Mouse (Mus musculus): ENCODE measurements around the gene Clec2l.

Gene Clec2l

DNA sequence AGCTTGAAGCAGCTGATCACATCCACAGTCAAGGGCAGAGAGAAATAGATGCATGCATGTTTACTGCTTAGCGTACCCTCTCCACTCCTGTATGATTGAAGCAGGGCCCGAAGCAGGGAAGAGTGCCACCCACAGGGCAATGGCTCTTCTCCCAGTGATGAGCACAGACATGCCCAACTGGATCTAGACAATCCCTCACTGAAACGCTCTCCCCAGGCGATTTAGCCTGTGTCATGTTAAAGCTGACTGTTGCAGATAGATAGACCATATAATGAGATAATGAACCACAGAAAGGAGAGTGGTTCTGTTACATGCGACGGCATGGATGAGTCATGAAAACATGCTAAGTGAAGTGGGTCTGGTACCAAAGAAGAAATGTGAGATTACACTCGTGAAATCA is 8.4 kb downstream of the Clec2l start:
- no peak for DNase-seq (ENCODE audit: low read depth)

DNA sequence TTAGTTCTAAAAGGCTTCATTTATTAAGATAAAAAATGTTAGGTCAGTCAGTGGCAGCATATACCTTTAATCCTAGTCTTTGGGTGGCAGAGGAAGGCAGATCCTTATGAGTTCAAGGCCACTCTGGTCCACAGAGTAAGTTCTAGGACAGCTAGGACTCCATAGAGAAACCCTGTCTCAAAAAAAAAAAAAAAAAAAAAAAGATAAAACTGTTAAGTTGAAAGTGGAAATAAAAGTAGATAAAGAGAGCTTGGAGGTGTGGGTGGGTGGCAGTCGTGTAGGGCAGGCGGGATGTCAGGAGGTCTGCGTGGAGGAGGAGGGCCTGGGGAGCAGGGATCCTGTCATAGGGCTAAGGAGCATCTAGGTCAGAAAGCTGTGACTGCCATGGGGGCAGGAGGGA is 9.1 kb downstream of the Clec2l start:
- DNase-seq (ENCODE audit: low read depth): no peak

DNA sequence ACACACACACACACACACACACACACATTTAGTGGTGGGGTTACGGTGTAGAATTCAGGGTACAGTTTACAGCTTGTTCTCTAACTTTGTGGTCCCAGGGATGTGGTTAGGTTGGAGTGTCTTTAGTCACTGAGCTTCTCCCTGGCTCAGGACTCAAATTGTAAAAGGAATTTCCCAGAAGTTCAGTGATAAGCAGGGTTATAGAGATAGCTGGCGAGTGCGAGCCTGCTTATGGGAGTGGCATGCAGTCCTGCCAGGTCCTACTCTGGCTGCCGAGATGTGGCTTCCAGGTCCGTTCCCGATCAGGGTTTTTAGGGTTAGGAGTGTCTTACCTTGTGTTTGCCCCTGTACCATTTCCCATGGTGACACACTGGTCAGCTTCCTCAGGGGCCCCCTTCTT is 13.3 kb downstream of the Clec2l start:
- no peak for DNase-seq (ENCODE audit: low read depth)

DNA sequence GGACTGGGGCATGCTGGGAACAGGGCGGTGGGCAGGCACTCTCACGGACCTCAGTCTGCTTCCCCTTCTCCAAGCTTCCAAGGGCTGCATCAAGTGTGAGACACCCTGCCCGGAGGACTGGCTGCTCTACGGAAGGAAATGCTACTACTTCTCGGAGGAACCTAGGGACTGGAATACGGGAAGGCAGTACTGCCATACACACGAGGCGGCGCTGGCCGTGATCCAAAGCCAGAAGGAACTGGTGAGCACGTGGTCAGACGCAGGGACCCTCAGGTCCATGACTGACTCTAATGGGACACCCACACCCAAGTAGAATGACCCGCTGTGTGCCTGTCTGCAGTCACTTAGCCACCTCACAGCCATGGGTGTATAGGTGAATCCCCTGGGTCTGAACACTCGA is 13.9 kb downstream of the Clec2l start:
- DNase-seq (ENCODE audit: low read depth): no peak

DNA sequence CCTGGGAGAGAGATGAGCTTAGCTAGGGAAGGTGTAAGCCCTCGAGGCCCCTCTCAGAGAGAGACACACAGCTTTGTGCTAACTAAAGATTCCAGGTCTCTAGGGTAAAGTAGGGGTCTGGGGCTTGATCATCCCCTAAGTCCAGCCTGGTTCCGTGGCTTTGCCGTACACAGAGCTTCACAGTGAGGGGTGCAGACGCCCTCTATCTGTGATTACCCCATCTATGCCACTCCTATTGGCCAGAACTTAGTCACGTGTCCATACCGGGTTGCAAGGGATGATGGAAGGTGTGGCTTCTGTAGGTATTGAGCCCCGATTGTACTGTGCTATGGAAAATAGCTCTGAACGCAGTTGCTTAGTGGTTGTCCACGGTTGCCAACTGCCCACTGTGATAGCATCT is 14.8 kb downstream of the Clec2l start:
- no peak for DNase-seq (ENCODE audit: low read depth)

DNA sequence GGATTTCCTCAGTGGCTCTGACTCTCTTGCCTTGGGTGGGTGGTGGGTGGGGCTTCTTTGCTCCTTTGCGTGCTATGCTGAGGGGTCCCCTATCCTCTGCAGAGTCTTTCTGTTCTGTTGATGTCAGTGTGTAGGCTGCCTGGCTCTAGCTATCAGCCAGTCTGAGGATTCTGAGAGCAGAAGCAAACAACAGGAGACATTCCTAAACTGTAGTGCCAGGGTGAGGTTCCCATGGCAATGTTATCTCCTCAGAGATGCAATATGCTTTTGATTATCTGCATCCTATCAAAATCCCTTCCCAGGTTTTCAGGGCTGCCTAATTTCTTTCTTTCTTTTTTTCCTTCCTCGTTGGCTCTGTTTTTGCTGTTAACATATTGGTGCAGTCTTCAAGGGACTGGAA is 19.7 kb downstream of the Clec2l start:
- DNase-seq (ENCODE audit: low read depth): no peak

DNA sequence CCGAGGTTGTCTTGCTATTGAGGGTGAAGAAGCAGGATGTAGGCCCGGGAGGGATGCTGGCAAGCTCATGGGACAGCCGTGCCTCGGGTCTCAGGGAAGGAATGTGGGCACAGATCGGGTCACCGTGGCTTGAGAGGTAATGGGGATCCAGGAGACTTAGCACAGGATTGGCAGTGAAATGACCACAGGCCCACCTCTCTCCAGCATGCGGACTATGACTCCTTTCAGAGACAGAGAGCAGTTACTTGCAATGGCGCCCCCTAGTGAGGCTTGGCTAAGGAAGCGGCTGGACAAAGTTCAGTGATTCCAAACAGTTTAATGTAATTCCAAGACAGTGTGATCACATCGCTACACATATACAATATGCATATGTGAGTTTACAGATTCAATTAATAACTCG is 24.3 kb downstream of the Clec2l start:
- no peak for DNase-seq (ENCODE audit: low read depth)

DNA sequence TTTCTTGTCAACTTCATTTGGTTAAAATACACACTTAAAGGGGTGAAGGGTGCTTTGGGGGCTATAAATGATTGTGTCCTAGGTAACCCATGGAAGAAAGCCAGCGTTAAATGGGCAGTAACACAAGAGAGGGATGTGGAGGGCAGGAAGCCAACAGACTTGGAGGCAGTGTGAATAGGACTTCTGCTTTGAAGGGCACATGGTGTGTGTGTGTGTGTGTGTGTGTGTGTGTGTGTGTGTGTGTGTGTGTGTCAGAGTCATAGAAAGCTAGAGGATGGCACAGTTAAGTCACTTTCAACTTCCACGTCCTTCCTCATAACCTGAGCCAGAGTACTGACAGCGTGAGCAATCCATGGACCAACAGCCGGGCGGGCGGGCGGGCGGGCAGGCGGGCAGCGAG is 26.0 kb downstream of the Clec2l start:
- no peak for DNase-seq (ENCODE audit: low read depth)

DNA sequence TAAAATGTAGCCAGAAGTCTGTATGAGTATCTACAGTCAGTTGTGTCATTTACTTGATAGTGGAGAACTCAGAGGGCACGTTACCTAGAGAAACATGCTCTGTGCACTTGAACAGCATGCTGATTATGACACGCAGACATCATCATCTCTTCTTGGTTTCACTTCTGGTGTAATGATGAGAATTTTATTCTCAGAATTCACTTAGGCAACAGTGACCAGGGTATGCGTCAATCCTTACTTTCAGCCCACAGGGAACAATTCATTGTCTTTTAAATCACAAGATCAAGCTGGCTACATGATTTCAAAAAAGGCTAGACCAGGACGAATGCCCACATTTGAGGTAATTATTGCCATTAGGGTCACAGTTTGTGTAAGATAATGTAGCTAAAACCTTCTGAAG is 27.7 kb downstream of the Clec2l start:
- DNase-seq (ENCODE audit: low read depth): no peak

DNA sequence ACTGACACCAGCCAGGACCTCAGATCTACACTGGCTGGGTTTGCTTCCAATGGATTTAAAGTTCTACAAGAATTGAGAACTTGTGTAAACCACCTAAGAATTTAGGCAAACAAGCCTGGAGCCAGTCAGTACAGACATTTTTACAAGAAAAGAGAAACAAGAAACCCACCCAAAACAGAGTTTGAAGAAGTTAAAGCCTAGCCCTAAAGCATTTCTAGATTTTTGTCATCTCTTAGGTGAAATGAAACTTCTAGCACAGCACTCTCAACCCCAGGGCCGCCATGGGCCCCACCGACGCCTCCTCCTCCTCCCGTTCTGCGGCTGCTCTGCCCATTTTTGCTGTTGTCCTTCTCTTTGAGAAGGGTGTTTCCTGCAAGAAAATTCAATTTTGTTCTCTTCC is 28.2 kb downstream of the Clec2l start:
- DNase-seq (ENCODE audit: low read depth): no peak

DNA sequence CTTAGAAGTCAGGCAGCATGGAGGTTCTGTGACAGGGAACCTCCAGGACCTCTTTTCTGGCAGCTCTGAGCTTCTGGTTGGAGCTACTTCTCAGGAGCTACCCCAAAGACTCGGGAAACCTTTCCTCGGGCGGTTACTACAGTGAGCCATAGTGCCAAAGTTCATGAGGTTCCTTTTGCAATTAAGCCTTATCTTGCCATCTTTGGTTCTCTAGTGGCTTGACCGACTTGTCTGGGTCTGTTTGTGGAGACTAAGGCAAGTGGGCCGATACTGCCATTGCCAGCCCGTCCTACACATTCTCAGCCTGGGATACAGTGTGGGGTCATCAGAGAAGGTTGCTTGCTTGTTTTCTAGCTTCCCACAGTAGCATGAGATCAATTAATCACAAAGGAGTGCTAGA is 29.7 kb downstream of the Clec2l start:
- no peak for DNase-seq (ENCODE audit: low read depth)

DNA sequence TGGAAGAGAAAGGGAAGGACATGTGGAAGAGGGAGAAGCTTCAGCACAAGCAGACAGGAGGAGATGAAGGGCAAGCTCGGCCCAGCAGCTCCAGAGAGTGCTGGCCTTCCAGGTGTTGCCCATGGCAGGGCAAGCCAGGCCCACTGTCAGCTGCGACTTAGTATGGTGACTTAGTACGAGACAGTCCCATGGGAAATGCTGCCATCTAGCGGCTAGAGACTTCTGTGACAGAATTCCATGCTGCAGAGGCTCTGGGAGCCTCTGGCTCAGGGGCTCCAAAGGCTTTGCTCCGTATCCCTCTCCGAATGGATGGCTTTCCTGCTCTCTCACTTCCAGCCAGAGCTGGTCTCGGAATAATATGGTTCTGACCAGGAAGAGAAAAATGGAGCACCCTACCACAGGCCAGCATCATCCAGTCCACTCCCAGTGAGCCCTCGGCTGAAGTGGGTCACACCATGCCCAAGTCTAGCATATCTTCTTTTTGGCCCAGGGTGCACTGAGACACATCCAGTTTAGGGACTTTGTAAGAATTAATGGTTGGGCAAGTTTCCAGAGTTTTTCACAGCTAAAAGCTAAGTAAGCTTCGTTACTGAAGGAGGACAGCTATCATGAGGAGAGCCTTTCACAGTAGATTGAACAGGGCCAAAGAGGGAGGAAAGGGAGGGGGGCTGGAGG is 32.6 kb downstream of the Clec2l start:
- DNase-seq (ENCODE audit: low read depth): peak; percentile 67

DNA sequence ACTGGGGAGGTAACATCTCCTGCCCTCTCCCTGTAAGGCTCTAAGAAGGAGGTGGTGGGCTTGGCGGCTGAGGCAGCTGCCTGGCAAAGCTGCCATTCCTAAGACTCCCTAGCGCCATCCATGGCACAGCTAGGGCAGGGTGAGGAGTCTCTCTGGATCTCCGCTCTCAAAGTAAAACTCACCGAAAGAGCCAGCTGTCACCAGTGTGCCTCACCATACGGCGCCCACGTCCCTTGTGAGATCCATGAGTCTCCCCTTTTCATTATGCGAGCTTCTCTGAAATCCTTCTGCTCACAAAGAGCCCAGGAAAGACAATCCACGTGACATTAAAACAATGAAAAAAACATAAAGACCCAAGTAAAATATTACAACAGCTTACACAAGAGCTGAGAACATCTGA is 33.7 kb downstream of the Clec2l start:
- DNase-seq (ENCODE audit: low read depth): no peak

DNA sequence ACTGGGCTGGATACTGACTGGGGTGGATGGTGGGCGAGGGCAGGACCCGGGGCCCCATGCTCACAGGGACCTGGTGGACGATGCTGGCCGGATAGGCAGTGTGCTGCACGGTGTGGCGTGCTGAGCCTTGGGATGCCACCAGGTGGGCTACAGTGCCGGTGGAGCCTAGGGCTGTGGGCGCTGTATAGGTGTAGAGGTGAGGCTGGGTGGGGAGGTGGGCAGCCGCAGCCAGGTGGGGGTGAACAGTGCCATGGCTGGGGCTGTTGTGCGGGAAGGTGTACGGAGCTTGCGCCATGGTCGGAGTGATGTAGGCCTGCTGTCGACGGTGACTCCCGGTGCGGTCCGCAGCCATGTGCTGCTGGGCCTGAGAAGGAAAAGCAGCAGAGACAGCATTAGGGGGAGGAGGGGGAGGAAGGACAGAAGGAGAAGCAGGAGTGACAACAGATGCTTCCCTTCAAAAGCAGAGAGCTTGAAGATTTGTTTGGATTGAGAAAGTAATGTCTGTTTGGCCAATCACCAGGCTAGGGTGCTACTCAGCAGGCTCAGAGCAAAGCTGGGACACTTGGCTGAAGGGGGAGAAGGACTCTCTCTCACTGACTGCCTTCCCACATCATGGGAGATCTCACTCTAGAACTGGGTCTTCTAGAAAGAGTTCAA is 35.5 kb downstream of the Clec2l start:
- DNase-seq (ENCODE audit: low read depth): no peak

DNA sequence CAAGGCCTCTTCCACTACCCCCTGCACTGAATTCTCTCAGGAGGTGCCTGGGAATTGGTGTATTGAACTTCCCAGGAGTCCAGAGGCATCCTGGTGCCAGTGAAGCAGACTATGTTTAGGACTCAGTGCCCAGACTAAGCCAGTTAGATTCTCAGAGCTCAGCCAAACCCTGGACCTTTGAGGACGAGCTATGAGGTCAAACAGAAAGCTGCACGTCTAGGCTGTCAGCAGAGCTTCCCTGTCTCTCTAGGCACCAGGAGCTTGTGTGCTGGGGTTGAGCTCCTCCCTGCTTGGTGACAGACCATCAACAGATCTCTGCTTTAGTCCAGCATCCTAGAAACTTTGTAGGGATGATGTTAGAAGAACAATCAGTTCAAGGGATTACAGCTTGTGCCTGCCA is 38.6 kb downstream of the Clec2l start:
- DNase-seq (ENCODE audit: low read depth): no peak

DNA sequence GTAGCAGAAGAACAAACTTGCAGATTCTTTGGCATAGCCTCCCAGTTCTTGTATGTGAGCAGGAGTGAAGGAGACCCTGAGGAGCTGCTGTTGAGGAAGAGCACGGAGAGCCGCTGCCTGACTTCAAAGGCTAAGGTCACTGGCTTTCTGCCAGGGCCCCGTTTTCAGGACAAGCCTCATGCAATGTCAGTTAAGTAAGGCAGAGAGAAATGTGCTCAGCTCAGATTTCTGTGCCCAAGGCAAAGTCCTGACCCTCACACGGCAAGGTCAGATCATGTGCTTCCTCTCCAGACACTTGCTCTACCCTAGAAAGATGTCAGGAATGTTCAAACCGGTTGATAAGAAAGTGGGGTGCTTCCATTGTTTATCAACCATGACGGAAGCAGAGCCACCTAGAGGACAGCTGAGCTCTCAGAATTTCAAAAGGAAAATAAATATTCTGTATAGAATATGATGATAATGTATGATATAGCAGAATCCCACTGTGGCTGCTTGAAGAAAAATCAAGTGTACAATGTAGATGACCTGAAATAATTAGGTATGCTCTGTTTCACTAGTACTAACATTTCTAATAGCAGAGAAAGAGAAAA is 40.0 kb downstream of the Clec2l start:
- DNase-seq (ENCODE audit: low read depth): no peak

DNA sequence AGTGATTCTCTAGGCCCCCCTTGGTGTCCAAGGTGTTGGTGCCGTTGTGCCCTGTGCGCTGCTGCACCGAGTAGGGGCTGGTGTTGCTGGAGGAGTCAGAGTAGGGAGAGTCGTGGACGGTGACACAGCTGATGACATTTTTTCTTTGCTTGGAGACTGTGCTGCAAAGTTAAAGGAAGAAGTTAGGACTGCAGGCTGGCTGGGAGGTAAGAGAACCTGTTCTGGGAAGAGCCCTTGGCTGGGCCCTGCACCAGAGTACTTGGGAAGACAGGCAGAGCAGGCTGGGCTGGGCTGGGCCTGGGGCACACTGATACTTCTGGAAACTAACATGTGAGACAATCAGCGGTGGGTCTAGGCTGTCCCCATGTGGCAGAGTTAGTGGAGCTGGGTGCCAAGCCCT is 40.7 kb downstream of the Clec2l start:
- no peak for DNase-seq (ENCODE audit: low read depth)

DNA sequence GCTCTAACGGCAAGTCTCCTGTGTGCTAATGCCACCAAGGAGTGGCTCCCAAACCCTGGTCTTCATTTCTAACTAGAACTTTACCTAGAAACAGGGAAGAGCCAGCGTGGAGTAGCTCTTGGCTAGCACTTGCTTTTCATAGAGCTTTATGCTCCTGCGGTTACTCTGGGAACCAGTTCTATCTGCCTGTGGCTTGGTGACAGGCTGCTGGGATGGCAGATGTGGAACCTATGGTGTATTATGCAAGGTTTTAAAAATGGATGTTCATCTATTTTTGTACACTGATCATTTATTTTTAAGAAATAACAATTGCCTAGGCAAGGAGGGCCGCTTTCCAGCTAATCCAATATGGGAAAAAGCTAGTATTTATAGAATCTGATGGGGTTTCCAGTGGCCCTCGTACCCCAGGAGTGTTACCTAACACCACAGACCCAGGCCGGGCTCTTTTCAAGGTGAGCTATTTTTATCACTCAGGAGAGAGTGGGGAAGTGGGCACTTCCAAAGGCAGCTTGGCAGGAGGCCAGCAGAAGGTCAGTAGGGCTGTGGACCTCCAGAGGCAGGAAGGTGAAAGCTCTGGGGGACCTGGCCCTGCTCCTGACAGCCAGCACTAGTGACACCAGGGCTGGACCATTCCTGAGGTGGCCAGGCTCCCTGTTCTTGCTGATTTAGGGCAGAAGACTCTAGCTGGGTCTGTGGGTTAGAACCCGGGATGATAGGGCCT is 41.6 kb downstream of the Clec2l start:
- DNase-seq (ENCODE audit: low read depth): no peak

DNA sequence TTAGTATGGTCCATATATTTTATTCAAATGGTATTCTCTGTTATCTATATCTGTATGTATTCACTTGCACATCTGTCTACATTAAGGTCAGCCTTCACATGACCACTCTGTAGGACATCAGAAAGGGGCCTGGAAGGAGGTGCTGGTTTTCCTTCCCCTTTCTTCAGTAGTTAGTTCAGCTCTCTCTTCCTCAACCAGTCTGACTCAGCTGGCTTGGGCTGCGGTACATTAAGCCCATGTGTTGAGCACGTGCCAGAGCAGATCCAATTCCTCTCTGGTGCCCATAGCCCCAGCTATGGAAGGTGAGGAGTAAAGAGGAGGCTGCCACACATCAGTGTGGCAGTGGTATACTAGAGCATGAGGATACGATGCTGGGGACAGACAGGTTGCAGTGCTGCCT is 47.6 kb downstream of the Clec2l start:
- no peak for DNase-seq (ENCODE audit: low read depth)

DNA sequence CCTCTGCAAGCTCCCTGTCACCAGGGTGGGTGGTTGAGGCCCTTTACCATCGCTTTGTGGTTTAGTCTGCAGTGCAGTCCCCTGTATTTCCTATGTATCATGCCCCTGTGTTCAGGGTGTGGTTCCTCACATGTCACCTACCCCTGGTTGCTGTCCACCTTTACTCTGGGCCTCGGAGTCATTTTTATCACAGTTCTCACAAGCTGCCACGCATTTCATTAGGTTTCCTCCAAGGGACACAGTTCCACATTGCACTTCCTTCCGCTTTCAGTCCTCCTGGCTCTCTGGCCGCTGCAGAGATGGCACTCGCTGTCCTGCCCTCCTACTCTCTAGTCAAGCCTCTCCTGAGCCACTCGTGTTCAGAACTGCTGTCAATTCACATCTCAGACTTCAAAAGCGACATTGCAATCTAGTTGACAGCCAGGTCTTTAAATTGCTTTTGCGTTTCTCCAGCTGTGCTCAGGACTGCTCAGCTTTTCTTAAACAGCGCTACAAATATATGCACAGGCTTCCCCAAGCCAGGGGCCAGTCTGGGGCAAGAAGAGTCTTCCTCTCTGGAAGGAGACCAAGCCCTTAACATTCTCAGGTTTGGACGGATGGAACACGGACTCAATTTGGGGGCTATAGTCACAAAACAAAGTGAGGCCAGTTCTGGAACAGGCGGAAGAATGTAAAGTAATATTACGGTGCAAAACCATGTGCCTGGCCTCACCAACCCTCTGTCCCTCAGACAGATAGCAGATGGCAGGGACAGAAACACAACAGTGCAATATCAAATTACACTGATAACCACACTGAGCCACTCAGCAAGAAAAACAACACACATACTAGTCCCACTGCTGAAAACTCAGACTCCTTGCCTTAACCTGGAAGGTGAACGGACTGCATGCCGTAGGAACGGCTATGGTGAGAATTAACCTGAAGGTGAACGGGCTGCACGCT is 51.4 kb downstream of the Clec2l start:
- DNase-seq (ENCODE audit: low read depth): no peak

DNA sequence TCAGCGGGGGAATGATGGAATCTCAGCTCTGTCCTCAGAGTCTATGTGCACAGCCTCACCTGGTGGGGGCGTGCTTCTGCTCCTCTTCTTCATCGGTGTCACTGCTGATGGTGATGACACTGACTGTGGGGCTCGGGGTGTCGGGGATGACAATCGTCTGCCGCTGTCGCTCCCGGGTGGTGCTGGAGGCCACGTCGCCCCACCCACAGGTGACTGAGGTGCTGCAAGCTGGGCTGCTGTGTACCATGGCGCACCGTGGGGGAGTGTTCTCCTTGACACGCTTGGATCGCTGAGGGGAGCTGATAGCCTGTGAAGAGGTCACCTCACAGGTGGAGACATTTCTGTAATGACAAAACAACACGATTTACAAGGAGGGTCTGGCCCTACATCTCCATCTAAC is 53.0 kb downstream of the Clec2l start:
- DNase-seq (ENCODE audit: low read depth): no peak

DNA sequence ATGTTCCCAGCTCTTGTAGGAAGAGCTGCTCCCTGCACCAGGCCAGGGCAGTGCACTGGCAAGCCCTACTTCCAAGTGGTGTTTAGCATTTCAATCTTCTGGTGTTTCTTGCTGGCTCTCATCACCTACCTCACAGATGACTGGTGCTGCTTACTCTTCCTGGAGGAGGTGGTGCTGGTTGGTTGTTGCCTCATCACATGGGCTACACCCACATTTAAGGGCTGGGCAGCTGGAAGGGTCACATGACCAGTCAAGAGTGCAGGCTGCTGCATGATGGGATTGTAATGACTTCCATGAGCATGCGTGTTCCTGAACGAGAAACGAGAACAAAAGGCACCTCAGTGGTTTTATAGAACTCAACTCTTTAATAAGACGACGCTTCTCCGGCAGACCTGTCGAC is 55.8 kb downstream of the Clec2l start:
- DNase-seq (ENCODE audit: low read depth): no peak
